Mouse (Mus musculus): ENCODE measurements around the gene Vps54. TPM values are rescaled to one million over a fixed set of nuclear protein-coding genes. Genes with fewer than 3 reads are reported as not detected.

Vps54 gene
- polyA plus RNA-seq, 1 experiment from 2014 or later: 13.4 TPM

- Histone ChIP-seq H3K4me1 (no peaks in the 10 kb centered on the region), H3K9me3 (replicated peaks) (no peaks in the 10 kb centered on the region), H3K9ac (no peak overlapping the region), H3K36me3 (peaks cover 32% of the 10 kb centered on the region), H3K27ac (replicated peaks) (no peak overlapping the region), H3K27me3 (no peaks in the 10 kb centered on the region), H3K4me2 (replicated peaks) (no peak overlapping the region), H3K4me3 (replicated peaks) (no peak overlapping the region)
- whole genome bisulfite sequencing: 74% methylated on average over 6 of the region's 6 CpGs
- no peak for ATAC-seq (ENCODE audit: insufficient number of reproducible peaks, low FRiP score, low TSS enrichment, low read depth)
These were observed 70.4 kb downstream of the Vps54 start for GRCm38 (mm10) chr11:21309516-21309915.

GRCm38 (mm10) chr11:21313922-21314657 is 75.0 kb downstream of the Vps54 start:
- no peaks in the 10 kb centered on the region for H3K4me1 ChIP-seq
- no peaks in the 10 kb centered on the region for H3K27me3 ChIP-seq
- no peak for ATAC-seq (ENCODE audit: insufficient number of reproducible peaks, low FRiP score, low TSS enrichment, low read depth)
- H3K4me2 ChIP-seq (replicated peaks): no peak overlapping the region
- H3K9me3 ChIP-seq (replicated peaks): no peaks in the 10 kb centered on the region
- peaks cover 31% of the 10 kb centered on the region for H3K36me3 ChIP-seq
- WGBS: 84% methylated on average over 9 of the region's 9 CpGs
- H3K4me3 ChIP-seq (replicated peaks): no peak overlapping the region
- no peak overlapping the region for H3K27ac ChIP-seq (replicated peaks)
- H3K9ac ChIP-seq: no peak overlapping the region

GRCm38 (mm10) chr11:21321577-21321976 is 82.5 kb downstream of the Vps54 start:
- ATAC-seq (ENCODE audit: insufficient number of reproducible peaks, low FRiP score, low TSS enrichment, low read depth): no peak
- peaks cover 27% of the 10 kb centered on the region; the same call in 1 of the 2 replicates for H3K36me3 ChIP-seq
- no peak overlapping the region for H3K4me3 ChIP-seq (replicated peaks)
- no peaks in the 10 kb centered on the region for H3K9me3 ChIP-seq (replicated peaks)
- no peak overlapping the region for H3K27ac ChIP-seq (replicated peaks)
- H3K4me1 ChIP-seq: no peaks in the 10 kb centered on the region
- whole genome bisulfite sequencing: 74% methylated on average over 3 of the region's 3 CpGs
- H3K27me3 ChIP-seq: no peaks in the 10 kb centered on the region
- H3K4me2 ChIP-seq (replicated peaks): no peak overlapping the region
- H3K9ac ChIP-seq: no peak overlapping the region

- Histone ChIP-seq H3K36me3 (peaks cover 28% of the 10 kb centered on the region; the same call in 1 of the 2 replicates), H3K4me2 (replicated peaks) (no peak overlapping the region), H3K9ac (no peak overlapping the region), H3K9me3 (replicated peaks) (no peaks in the 10 kb centered on the region), H3K4me1 (no peaks in the 10 kb centered on the region), H3K27me3 (no peaks in the 10 kb centered on the region), H3K4me3 (replicated peaks) (no peak overlapping the region), H3K27ac (replicated peaks) (no peak overlapping the region)
- WGBS: 82% methylated on average over 3 of the region's 3 CpGs
- no peak for ATAC-seq (ENCODE audit: insufficient number of reproducible peaks, low FRiP score, low TSS enrichment, low read depth)
These were observed 83.3 kb downstream of the Vps54 start for GRCm38 (mm10) chr11:21322349-21322748.

- Histone ChIP-seq H3K27ac (replicated peaks) (no peak overlapping the region), H3K9me3 (replicated peaks) (no peaks in the 10 kb centered on the region), H3K4me2 (replicated peaks) (no peak overlapping the region), H3K9ac (no peak overlapping the region), H3K27me3 (no peaks in the 10 kb centered on the region), H3K36me3 (peaks cover 52% of the 10 kb centered on the region), H3K4me3 (replicated peaks) (no peak overlapping the region), H3K4me1 (no peaks in the 10 kb centered on the region)
- 95% methylated on average over 5 of the region's 5 CpGs for WGBS
- no peak for ATAC-seq (ENCODE audit: insufficient number of reproducible peaks, low FRiP score, low TSS enrichment, low read depth)
These were observed 86.7 kb downstream of the Vps54 start for GRCm38 (mm10) chr11:21325781-21326180.

- Histone ChIP-seq H3K27me3 (no peaks in the 10 kb centered on the region), H3K9ac (no peak overlapping the region), H3K9me3 (replicated peaks) (no peaks in the 10 kb centered on the region), H3K4me2 (replicated peaks) (no peak overlapping the region), H3K27ac (replicated peaks) (no peak overlapping the region), H3K4me3 (replicated peaks) (no peak overlapping the region), H3K4me1 (no peaks in the 10 kb centered on the region), H3K36me3 (peaks cover 52% of the 10 kb centered on the region)
- ATAC-seq (ENCODE audit: insufficient number of reproducible peaks, low FRiP score, low TSS enrichment, low read depth): no peak
- 68% methylated on average over 2 of the region's 2 CpGs for WGBS
These were observed 87.7 kb downstream of the Vps54 start for GRCm38 (mm10) chr11:21326770-21327169.

GRCm38 (mm10) chr11:21327486-21327885 is 88.4 kb downstream of the Vps54 start:
- no peak overlapping the region for H3K9ac ChIP-seq
- H3K27me3 ChIP-seq: no peaks in the 10 kb centered on the region
- H3K9me3 ChIP-seq (replicated peaks): no peaks in the 10 kb centered on the region
- no peak for ATAC-seq (ENCODE audit: insufficient number of reproducible peaks, low FRiP score, low TSS enrichment, low read depth)
- H3K27ac ChIP-seq (replicated peaks): no peak overlapping the region
- no peak overlapping the region for H3K4me3 ChIP-seq (replicated peaks)
- whole genome bisulfite sequencing: 92% methylated on average over 5 of the region's 5 CpGs
- H3K4me1 ChIP-seq: no peaks in the 10 kb centered on the region
- H3K36me3 ChIP-seq: peaks cover 46% of the 10 kb centered on the region
- H3K4me2 ChIP-seq (replicated peaks): no peak overlapping the region

- no peak for ATAC-seq (ENCODE audit: insufficient number of reproducible peaks, low FRiP score, low TSS enrichment, low read depth)
- no peaks in the 10 kb centered on the region for H3K9me3 ChIP-seq (replicated peaks)
- H3K4me1 ChIP-seq: no peaks in the 10 kb centered on the region
- H3K9ac ChIP-seq: no peak overlapping the region
- WGBS: 90% methylated on average over 5 of the region's 5 CpGs
- H3K4me3 ChIP-seq (replicated peaks): no peak overlapping the region
- no peak overlapping the region for H3K4me2 ChIP-seq (replicated peaks)
- no peaks in the 10 kb centered on the region for H3K27me3 ChIP-seq
- H3K36me3 ChIP-seq: peaks cover 51% of the 10 kb centered on the region
- H3K27ac ChIP-seq (replicated peaks): no peak overlapping the region
These were observed 89.1 kb downstream of the Vps54 start for GRCm38 (mm10) chr11:21328141-21328540.

GRCm38 (mm10) chr11:21332639-21333295 is 93.7 kb downstream of the Vps54 start:
- peaks cover 38% of the 10 kb centered on the region for H3K36me3 ChIP-seq
- 90% methylated on average over 5 of the region's 5 CpGs for WGBS
- no peak for ATAC-seq (ENCODE audit: insufficient number of reproducible peaks, low FRiP score, low TSS enrichment, low read depth)

GRCm38 (mm10) chr11:21337855-21338254 is 98.8 kb downstream of the Vps54 start:
- H3K27ac ChIP-seq (replicated peaks): no peak overlapping the region
- no peaks in the 10 kb centered on the region for H3K9me3 ChIP-seq (replicated peaks)
- 93% methylated on average over 1 of the region's 1 CpGs for WGBS
- H3K9ac ChIP-seq: no peak overlapping the region
- no peak overlapping the region for H3K4me2 ChIP-seq (replicated peaks)
- no peak for ATAC-seq (ENCODE audit: insufficient number of reproducible peaks, low FRiP score, low TSS enrichment, low read depth)
- no peak overlapping the region for H3K4me3 ChIP-seq (replicated peaks)
- H3K36me3 ChIP-seq: peaks cover 11% of the 10 kb centered on the region
- H3K4me1 ChIP-seq: no peaks in the 10 kb centered on the region
- no peaks in the 10 kb centered on the region for H3K27me3 ChIP-seq

More at GRCm38 (mm10) chr11:21332639-21333295, 93.7 kb downstream of the Vps54 start:
- H3K9me3 ChIP-seq (replicated peaks): no peaks in the 10 kb centered on the region
- H3K4me3 ChIP-seq (replicated peaks): no peak overlapping the region
- no peaks in the 10 kb centered on the region for H3K27me3 ChIP-seq
- no peak overlapping the region for H3K4me2 ChIP-seq (replicated peaks)
- no peaks in the 10 kb centered on the region for H3K4me1 ChIP-seq
- H3K9ac ChIP-seq: no peak overlapping the region
- no peak overlapping the region for H3K27ac ChIP-seq (replicated peaks)

- Histone ChIP-seq H3K4me1 (no peaks in the 10 kb centered on the region), H3K36me3 (peaks cover 8% of the 10 kb centered on the region; the same call in 1 of the 2 replicates), H3K9me3 (replicated peaks) (no peaks in the 10 kb centered on the region), H3K4me3 (replicated peaks) (no peak overlapping the region), H3K4me2 (replicated peaks) (no peak overlapping the region), H3K27ac (replicated peaks) (no peak overlapping the region), H3K9ac (no peak overlapping the region), H3K27me3 (no peaks in the 10 kb centered on the region)
- no peak for ATAC-seq (ENCODE audit: insufficient number of reproducible peaks, low FRiP score, low TSS enrichment, low read depth)
- WGBS: 71% methylated on average over 4 of the region's 4 CpGs
These were observed 100.0 kb downstream of the Vps54 start for GRCm38 (mm10) chr11:21339088-21339487.

All from embryonic facial prominence, embryonic 15.5 days (tissue).